Comparison of ENCODE assay signal across 10 mouse cellular contexts in the genomic region with DNA sequence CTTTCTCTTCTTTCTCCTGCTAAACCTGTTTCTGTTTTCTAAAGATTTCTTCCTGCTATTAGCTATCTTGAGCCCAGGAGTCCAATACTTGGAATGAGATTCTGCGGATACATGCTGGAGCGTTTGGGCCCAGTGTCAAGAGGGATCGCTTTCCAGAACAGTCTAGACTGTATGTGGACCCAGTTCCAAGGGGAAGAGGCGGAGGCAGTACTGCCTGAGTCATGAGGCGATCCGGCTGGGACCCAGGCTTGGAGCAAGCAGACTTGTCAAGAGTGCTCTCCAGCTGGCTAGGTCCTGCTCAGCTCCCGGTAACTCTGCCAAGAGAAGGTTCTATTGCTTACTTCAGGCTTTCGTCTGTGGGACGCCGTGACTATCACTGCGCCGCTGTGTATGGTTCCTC. TPM values are rescaled to one million over a fixed set of nuclear protein-coding genes. Genes with fewer than 3 reads are reported as not detected.
A peak's percentile ranks its signal among the peaks of the same experiment; 100 is the strongest.
DNase-seq lines count a peak whose midpoint lies in the region; ATAC-seq and TF ChIP-seq lines count a peak whose summit lies in the region.
"Had no signal": no experiment of that assay in that cellular context is flagged by ENCODE, and none has a peak within 500 bp of the region (broad histone marks: within the 10 kb centered on the region; RNA-seq: fewer than 3 reads in every experiment).

No protein-coding gene starts in this region.

- no peaks in the 10 kb centered on the region for H3K36me3 ChIP-seq in heart, adult 2 months (ENCODE audit: control insufficient read depth, insufficient read depth, low read length)
- no peaks in the 10 kb centered on the region for H3K36me3 ChIP-seq in heart, embryonic 11.5 days (ENCODE audit: control insufficient read depth, insufficient read depth, low read length)
- no peaks in the 10 kb centered on the region for H3K36me3 ChIP-seq in lung, embryonic 16.5 days (ENCODE audit: control insufficient read depth, insufficient read depth, low read length)
- H3K36me3 ChIP-seq in hindbrain, embryonic 10.5 days, result no peaks in the 10 kb centered on the region
- H3K36me3 ChIP-seq: G1E; limb, embryonic 12.5 days had no signal

- H3K9ac ChIP-seq in heart, adult 2 months (ENCODE audit: low read depth, low read length), result no peak overlapping the region
- no peak overlapping the region for H3K9ac ChIP-seq in heart, embryonic 11.5 days (ENCODE audit: low read depth, low read length)
- H3K9ac ChIP-seq in lung, embryonic 16.5 days (ENCODE audit: low read length), result no peak overlapping the region
- H3K9ac ChIP-seq: limb, embryonic 12.5 days had no signal

- WGBS in heart, adult 2 months, result 54% methylated on average over 12 of the region's 12 CpGs
- WGBS in heart, embryonic 11.5 days (ENCODE audit: insufficient replicate concordance), result 85% methylated on average over 12 of the region's 12 CpGs
- WGBS in lung, embryonic 16.5 days, result 70% methylated on average over 12 of the region's 12 CpGs
- WGBS in hindbrain, embryonic 10.5 days, result 95% methylated on average over 12 of the region's 12 CpGs

- no peak for TF ChIP-seq CTCF in heart, adult 2 months (IDR thresholded peaks at IDR 0.05)

- ATAC-seq in heart, embryonic 11.5 days (replicated peaks; ENCODE audit: insufficient number of reproducible peaks, low FRiP score, low TSS enrichment), result no peak
- ATAC-seq in lung, embryonic 16.5 days (ENCODE audit: low read depth), result peak; percentile 97
- ATAC-seq in megakaryocyte-erythroid progenitor cell, adult 5-6 weeks (replicated peaks; ENCODE audit: low FRiP score, low TSS enrichment, poor library complexity, severe bottlenecking), result no peak

- H3K4me2 ChIP-seq in heart, embryonic 11.5 days, result no peak overlapping the region
- no peak overlapping the region for H3K4me2 ChIP-seq in lung, embryonic 16.5 days (ENCODE audit: low read depth, low read length)
- H3K4me2 ChIP-seq: limb, embryonic 12.5 days had no signal

- H3K79me2 ChIP-seq in heart, adult 2 months (replicated peaks; ENCODE audit: control insufficient read depth, insufficient read depth, low read length), result no peaks in the 10 kb centered on the region

- peaks cover 4% of the 10 kb centered on the region for H3K4me1 ChIP-seq in heart, adult 2 months (ENCODE audit: control insufficient read depth, insufficient read depth, low read length)
- H3K4me1 ChIP-seq in heart, embryonic 11.5 days (ENCODE audit: control insufficient read depth, insufficient read depth, low read length), result no peaks in the 10 kb centered on the region
- no peaks in the 10 kb centered on the region for H3K4me1 ChIP-seq in lung, embryonic 16.5 days (replicated peaks; ENCODE audit: control insufficient read depth, insufficient read depth, low read length)
- peaks cover 5% of the 10 kb centered on the region; the same call in 1 of the 2 replicates for H3K4me1 ChIP-seq in hindbrain, embryonic 10.5 days (replicated peaks)
- H3K4me1 ChIP-seq: limb, embryonic 12.5 days had no signal

- no peak overlapping the region for H3K4me3 ChIP-seq in heart, adult 2 months
- no peak overlapping the region for H3K4me3 ChIP-seq in heart, embryonic 11.5 days (ENCODE audit: low read depth, low read length)
- no peak overlapping the region for H3K4me3 ChIP-seq in lung, embryonic 16.5 days (ENCODE audit: low read length)
- H3K4me3 ChIP-seq in hindbrain, embryonic 10.5 days, result no peak overlapping the region
- H3K4me3 ChIP-seq: limb, embryonic 12.5 days had no signal

- peak; percentile 77 to 87 for DNase-seq in heart, adult 2 months
- peak; percentile 54 to 64 for DNase-seq in cerebellum, postnatal 14 days
- peak; percentile 77 for DNase-seq in heart, postnatal 25 days (ENCODE audit: low spot score)
- DNase-seq in urinary bladder, postnatal 10 days (ENCODE audit: low spot score), result peak; percentile 30
- DNase-seq in hindbrain, embryonic 10.5 days (ENCODE audit: low spot score), result no peak

- peak; percentile 59; the same call in 1 of the 2 replicates for TF ChIP-seq EP300 in heart, adult 2 months (IDR thresholded peaks at IDR 0.05; ENCODE audit: insufficient read depth, low read depth, low read length)

- TF ChIP-seq POLR2A in heart, adult 2 months (IDR thresholded peaks at IDR 0.05; ENCODE audit: insufficient read depth, low read depth, low read length), result no peak

- H3K27me3 ChIP-seq in heart, adult 2 months (ENCODE audit: control insufficient read depth, insufficient read depth, low read length), result no peaks in the 10 kb centered on the region
- H3K27me3 ChIP-seq in heart, embryonic 11.5 days (ENCODE audit: control insufficient read depth, insufficient read depth, low read length), result no peaks in the 10 kb centered on the region
- H3K27me3 ChIP-seq in lung, embryonic 16.5 days (ENCODE audit: control insufficient read depth, insufficient read depth, low read depth, low read length), result no peaks in the 10 kb centered on the region
- H3K27me3 ChIP-seq in hindbrain, embryonic 10.5 days (ENCODE audit: insufficient read depth, poor library complexity, severe bottlenecking), result no peaks in the 10 kb centered on the region
- H3K27me3 ChIP-seq: limb, embryonic 12.5 days had no signal

- H3K9me3 ChIP-seq in heart, embryonic 11.5 days (replicated peaks; ENCODE audit: control insufficient read depth, low read length), result no peaks in the 10 kb centered on the region
- no peaks in the 10 kb centered on the region for H3K9me3 ChIP-seq in lung, embryonic 16.5 days (ENCODE audit: control insufficient read depth, low read length)
- no peaks in the 10 kb centered on the region for H3K9me3 ChIP-seq in hindbrain, embryonic 10.5 days
- H3K9me3 ChIP-seq: limb, embryonic 12.5 days had no signal

- intact Hi-C loops in heart, adult 2 months (cut with DNase I), result no loop called here
- intact Hi-C loops in heart, postnatal 25 days (cut with DNase I), result no loop called here

- H3K27ac ChIP-seq in heart, adult 2 months, result peak overlapping the region; percentile 26
- no peak overlapping the region for H3K27ac ChIP-seq in heart, embryonic 11.5 days (ENCODE audit: low read depth, low read length)
- H3K27ac ChIP-seq in lung, embryonic 16.5 days (ENCODE audit: low read length), result no peak overlapping the region
- H3K27ac ChIP-seq in hindbrain, embryonic 10.5 days, result no peak overlapping the region
- H3K27ac ChIP-seq: limb, embryonic 12.5 days had no signal

RNA-seq across cellular contexts. Expression of gene Trib2, which starts 50.7 kb away (rescaled TPM):
- total RNA-seq in heart, adult 2 months (2021), result 10 to 100 TPM; 20.4 to 32.7 TPM
- 15.4 and 22.7 TPM in 2 replicates for polyA plus RNA-seq in heart, adult 2 months (2012; rRNA removed)
- polyA plus RNA-seq in heart, embryonic 11.5 days (2014; fragmentation: Nextera tagmentation; extraction: Ambion mirVana), result 45.4 and 53.5 TPM in 2 replicates
- total RNA-seq in heart, postnatal 25 days (2021), result 10 to 100 TPM; 39.1 to 41.1 TPM
- 25.1 TPM in 2 replicates for polyA plus RNA-seq in lung, embryonic 16.5 days (2015; fragmentation: Nextera tagmentation; extraction: Ambion mirVana)
- total RNA-seq in megakaryocyte-erythroid progenitor cell, adult 5-6 weeks (2014; fragmentation: Nextera tagmentation), result 55.7 and 71.0 TPM in 2 replicates
- total RNA-seq in megakaryocyte-erythroid progenitor cell, adult 5-6 weeks (2017), result 55.4 and 84.4 TPM in 2 replicates
- 41.6 and 56.9 TPM in 2 replicates for polyA plus RNA-seq in hindbrain, embryonic 10.5 days (2016; fragmentation: Nextera tagmentation; extraction: Ambion mirVana)
- polyA plus RNA-seq: G1E had no signal
